Comparison of ENCODE assay signal across 22 mouse cellular contexts in the genomic region with DNA sequence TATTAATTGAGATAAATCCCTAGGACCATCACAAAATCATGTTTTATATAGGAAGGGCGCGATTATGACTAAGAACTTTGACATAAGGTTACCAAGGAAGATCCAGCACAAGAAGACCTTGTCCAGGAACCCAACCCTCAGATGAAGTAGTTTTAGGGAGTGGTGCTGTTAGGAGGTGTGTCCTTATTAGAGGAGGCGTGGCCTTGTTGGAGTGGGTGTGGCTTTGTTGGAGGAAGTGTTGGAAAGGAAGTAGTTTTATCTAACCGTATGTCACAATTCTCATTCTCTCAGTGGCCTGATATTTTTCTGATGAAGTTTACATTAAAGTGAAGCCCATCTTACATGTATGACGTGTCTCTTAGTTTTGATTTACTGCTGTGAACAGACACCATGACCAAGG.
DNase-seq lines count a peak whose midpoint lies in the region; ATAC-seq and TF ChIP-seq lines count a peak whose summit lies in the region.
"Had no signal": no experiment of that assay in that cellular context is flagged by ENCODE, and none has a peak within 500 bp of the region (broad histone marks: within the 10 kb centered on the region; RNA-seq: fewer than 3 reads in every experiment).

No protein-coding gene starts in this region.

- H3K27me3 ChIP-seq in liver, embryonic 12.5 days (replicated peaks): no peaks in the 10 kb centered on the region
- H3K27me3 ChIP-seq in heart, embryonic 10.5 days (ENCODE audit: insufficient read depth, poor library complexity, severe bottlenecking): no peaks in the 10 kb centered on the region
- no peaks in the 10 kb centered on the region for H3K27me3 ChIP-seq in forebrain, postnatal 0 days (ENCODE audit: insufficient read depth, low read length)
- H3K27me3 ChIP-seq: embryonic facial prominence, embryonic 15.5 days; hindbrain, embryonic 12.5 days; midbrain, embryonic 15.5 days had no signal

- ATAC-seq in liver, embryonic 12.5 days: no peak
- ATAC-seq in monocyte, adult 5-6 weeks (replicated peaks; ENCODE audit: insufficient number of reproducible peaks, low FRiP score, low TSS enrichment, poor library complexity, severe bottlenecking): peak; percentile 66
- ATAC-seq in forebrain, postnatal 0 days: no peak
- ATAC-seq: midbrain, embryonic 15.5 days had no signal

- H3K36me3 ChIP-seq in liver, embryonic 12.5 days: no peaks in the 10 kb centered on the region
- no peaks in the 10 kb centered on the region for H3K36me3 ChIP-seq in heart, embryonic 10.5 days
- no peaks in the 10 kb centered on the region for H3K36me3 ChIP-seq in forebrain, postnatal 0 days (ENCODE audit: insufficient read depth)
- H3K36me3 ChIP-seq: embryonic facial prominence, embryonic 15.5 days; G1E; hindbrain, embryonic 12.5 days; midbrain, embryonic 15.5 days had no signal

- H3K9me3 ChIP-seq in liver, embryonic 12.5 days (replicated peaks): no peaks in the 10 kb centered on the region
- no peaks in the 10 kb centered on the region for H3K9me3 ChIP-seq in heart, embryonic 10.5 days
- H3K9me3 ChIP-seq in forebrain, postnatal 0 days (ENCODE audit: low read length): no peaks in the 10 kb centered on the region
- H3K9me3 ChIP-seq: embryonic facial prominence, embryonic 15.5 days; G1E; hindbrain, embryonic 12.5 days; midbrain, embryonic 15.5 days had no signal

- WGBS in liver, embryonic 12.5 days (ENCODE audit: insufficient replicate concordance): 71% methylated on average over 5 of the region's 5 CpGs
- 86% methylated on average over 5 of the region's 5 CpGs for WGBS in heart, embryonic 10.5 days
- 92% methylated on average over 5 of the region's 5 CpGs for WGBS in forebrain, postnatal 0 days

- DNase-seq in liver: peak; percentile 68
- DNase-seq in induced T-regulatory cell, adult 2 months (ENCODE audit: low read depth): peak; percentile 28
- DNase-seq in kidney, postnatal 25 days: no peak
- no peak for DNase-seq in heart, embryonic 10.5 days (ENCODE audit: low spot score)
- DNase-seq in forebrain, postnatal 0 days: no peak
- DNase-seq: adrenal gland, postnatal 36 days; cerebellum, adult 18-20 months; cerebellum, postnatal 36 days; gastrocnemius, postnatal 25 days; heart, postnatal 14 days; kidney, adult 8-10 months; kidney, postnatal 4 days; layer of hippocampus, adult 9-11 months; lung, postnatal 10 days; retina, postnatal 1 day; right cerebral cortex, postnatal 4 days had no signal

- H3K4me3 ChIP-seq in liver, embryonic 12.5 days: no peak overlapping the region
- no peak overlapping the region for H3K4me3 ChIP-seq in heart, embryonic 10.5 days
- H3K4me3 ChIP-seq in forebrain, postnatal 0 days (ENCODE audit: low read depth, low read length): no peak overlapping the region
- H3K4me3 ChIP-seq: embryonic facial prominence, embryonic 15.5 days; hindbrain, embryonic 12.5 days; midbrain, embryonic 15.5 days had no signal

- H3K27ac ChIP-seq in liver, embryonic 12.5 days: no peak overlapping the region
- no peak overlapping the region for H3K27ac ChIP-seq in heart, embryonic 10.5 days
- no peak overlapping the region for H3K27ac ChIP-seq in forebrain, postnatal 0 days (ENCODE audit: low read depth, low read length)
- H3K27ac ChIP-seq: embryonic facial prominence, embryonic 15.5 days; hindbrain, embryonic 12.5 days; midbrain, embryonic 15.5 days had no signal

- no peak for TF ChIP-seq CTCF in forebrain, postnatal 0 days (IDR thresholded peaks at IDR 0.05; ENCODE audit: low read depth)

- H3K4me1 ChIP-seq in liver, embryonic 12.5 days: peaks cover 31% of the 10 kb centered on the region
- H3K4me1 ChIP-seq in heart, embryonic 10.5 days: no peaks in the 10 kb centered on the region
- H3K4me1 ChIP-seq in forebrain, postnatal 0 days (ENCODE audit: insufficient read depth): no peaks in the 10 kb centered on the region
- H3K4me1 ChIP-seq: embryonic facial prominence, embryonic 15.5 days; hindbrain, embryonic 12.5 days; midbrain, embryonic 15.5 days had no signal

- H3K4me2 ChIP-seq in liver, embryonic 12.5 days: no peak overlapping the region
- no peak overlapping the region for H3K4me2 ChIP-seq in forebrain, postnatal 0 days (ENCODE audit: low read depth)
- H3K4me2 ChIP-seq: embryonic facial prominence, embryonic 15.5 days; hindbrain, embryonic 12.5 days; midbrain, embryonic 15.5 days had no signal

- H3K9ac ChIP-seq in liver, embryonic 12.5 days: no peak overlapping the region
- no peak overlapping the region for H3K9ac ChIP-seq in forebrain, postnatal 0 days
- H3K9ac ChIP-seq: embryonic facial prominence, embryonic 15.5 days; hindbrain, embryonic 12.5 days; midbrain, embryonic 15.5 days had no signal

Comparison
In these comparisons a context has a peak if more than half of its experiments do, and no peak if none do; other contexts are left out.
1. DNase-seq: peak in liver (single experiment) and induced T-regulatory cell, adult 2 months (single experiment); none in kidney, postnatal 25 days (0 of 2), heart, embryonic 10.5 days (single experiment) and forebrain, postnatal 0 days (single experiment).